8 mouse cellular contexts compared by ENCODE assay signal in genomic region chr15:99420101-99420500, GRCm38 (mm10). TPM values are rescaled to one million over a fixed set of nuclear protein-coding genes. Genes with fewer than 3 reads are reported as not detected.
A peak's percentile ranks its signal among the peaks of the same experiment; 100 is the strongest.
DNase-seq lines count a peak whose midpoint lies in the region; ATAC-seq and TF ChIP-seq lines count a peak whose summit lies in the region.
"Had no signal": no experiment of that assay in that cellular context is flagged by ENCODE, and none has a peak within 500 bp of the region (broad histone marks: within the 10 kb centered on the region; RNA-seq: fewer than 3 reads in every experiment).

No protein-coding gene starts in this region.

- DNase-seq in lung, postnatal 0 days (ENCODE audit: low spot score): no peak
- DNase-seq in lung, postnatal 10 days: no peak
- no peak for DNase-seq in forebrain, postnatal 0 days
- DNase-seq in lung, adult 2 months: no peak
- no peak for DNase-seq in left cerebral cortex, postnatal 4 days
- DNase-seq: cerebellum, adult 8-10 months had no signal

- no peak overlapping the region for H3K4me3 ChIP-seq in lung, postnatal 0 days (ENCODE audit: low read depth, low read length)
- H3K4me3 ChIP-seq in forebrain, postnatal 0 days (ENCODE audit: low read depth, low read length): no peak overlapping the region
- peak overlapping the region; percentile 14; the same call in 1 of the 2 replicates for H3K4me3 ChIP-seq in limb, embryonic 15.5 days
- peak overlapping the region; percentile 17 for H3K4me3 ChIP-seq in stomach, embryonic 16.5 days (replicated peaks; ENCODE audit: low read length)
- H3K4me3 ChIP-seq in lung, adult 2 months (replicated peaks; ENCODE audit: extremely low read depth, low read depth, low read length): no peak overlapping the region

- peaks cover 11% of the 10 kb centered on the region for H3K4me1 ChIP-seq in lung, postnatal 0 days (ENCODE audit: insufficient read depth, low read depth, low read length)
- H3K4me1 ChIP-seq in forebrain, postnatal 0 days (ENCODE audit: insufficient read depth): no peaks in the 10 kb centered on the region
- H3K4me1 ChIP-seq in limb, embryonic 15.5 days: peaks cover 46% of the 10 kb centered on the region
- peaks cover 11% of the 10 kb centered on the region for H3K4me1 ChIP-seq in stomach, embryonic 16.5 days (ENCODE audit: control insufficient read depth, insufficient read depth, low read length)
- H3K4me1 ChIP-seq in lung, adult 2 months (ENCODE audit: control insufficient read depth, insufficient read depth, low read length): peaks cover 15% of the 10 kb centered on the region

- no peak for ATAC-seq in lung, postnatal 0 days
- ATAC-seq in forebrain, postnatal 0 days: no peak
- no peak for ATAC-seq in limb, embryonic 15.5 days (ENCODE audit: insufficient number of reproducible peaks, low FRiP score, low TSS enrichment, low read depth)
- ATAC-seq in stomach, embryonic 16.5 days (ENCODE audit: insufficient read depth, low FRiP score): no peak

- H3K36me3 ChIP-seq in lung, postnatal 0 days (ENCODE audit: insufficient read depth, low read length): 0 out of 2 replicates have a peak, but pooled peaks cover 8% of the 10 kb centered on the region
- peaks cover 31% of the 10 kb centered on the region for H3K36me3 ChIP-seq in forebrain, postnatal 0 days (ENCODE audit: insufficient read depth)
- H3K36me3 ChIP-seq in limb, embryonic 15.5 days: peaks cover 36% of the 10 kb centered on the region
- H3K36me3 ChIP-seq in stomach, embryonic 16.5 days (ENCODE audit: control insufficient read depth, insufficient read depth, low read length): no peaks in the 10 kb centered on the region

- H3K9me3 ChIP-seq in lung, postnatal 0 days (ENCODE audit: low read length): no peaks in the 10 kb centered on the region
- H3K9me3 ChIP-seq in forebrain, postnatal 0 days (ENCODE audit: low read length): no peaks in the 10 kb centered on the region
- no peaks in the 10 kb centered on the region for H3K9me3 ChIP-seq in limb, embryonic 15.5 days
- H3K9me3 ChIP-seq in stomach, embryonic 16.5 days (replicated peaks; ENCODE audit: control insufficient read depth, low read length): no peaks in the 10 kb centered on the region

- H3K4me2 ChIP-seq in lung, postnatal 0 days (replicated peaks; ENCODE audit: low read depth, low read length): peak overlapping the region; percentile 45
- H3K4me2 ChIP-seq in forebrain, postnatal 0 days (ENCODE audit: low read depth): peak overlapping the region; percentile 23
- H3K4me2 ChIP-seq in limb, embryonic 15.5 days: peak overlapping the region; percentile 40
- H3K4me2 ChIP-seq in stomach, embryonic 16.5 days (ENCODE audit: low read depth, low read length): peak overlapping the region; percentile 42

- H3K27me3 ChIP-seq in lung, postnatal 0 days (replicated peaks; ENCODE audit: insufficient read depth, low read length): no peaks in the 10 kb centered on the region
- no peaks in the 10 kb centered on the region for H3K27me3 ChIP-seq in forebrain, postnatal 0 days (ENCODE audit: insufficient read depth, low read length)
- no peaks in the 10 kb centered on the region for H3K27me3 ChIP-seq in limb, embryonic 15.5 days
- H3K27me3 ChIP-seq in stomach, embryonic 16.5 days (ENCODE audit: control insufficient read depth, insufficient read depth, low read length): no peaks in the 10 kb centered on the region

- no peak for TF ChIP-seq EP300 in lung, postnatal 0 days (IDR thresholded peaks at IDR 0.05)

- H3K27ac ChIP-seq in lung, postnatal 0 days (ENCODE audit: low read length): peak overlapping the region; percentile 94
- H3K27ac ChIP-seq in forebrain, postnatal 0 days (ENCODE audit: low read depth, low read length): peak overlapping the region; percentile 59; the same call in 1 of the 2 replicates
- H3K27ac ChIP-seq in limb, embryonic 15.5 days: peak overlapping the region; percentile 92
- H3K27ac ChIP-seq in stomach, embryonic 16.5 days (ENCODE audit: low read length): peak overlapping the region; percentile 89

- intact Hi-C loops in left cerebral cortex, postnatal 4 days (cut with DNase I): no loop called here

- no peak for TF ChIP-seq POLR2A in lung, adult 2 months (IDR thresholded peaks at IDR 0.05; ENCODE audit: borderline replicate concordance, extremely low read depth, low read depth, low read length)

- H3K9ac ChIP-seq in lung, postnatal 0 days (replicated peaks; ENCODE audit: low read depth): no peak overlapping the region
- H3K9ac ChIP-seq in forebrain, postnatal 0 days: no peak overlapping the region
- H3K9ac ChIP-seq in limb, embryonic 15.5 days: no peak overlapping the region
- H3K9ac ChIP-seq in stomach, embryonic 16.5 days (ENCODE audit: low read length): peak overlapping the region; percentile 48; the same call in 1 of the 2 replicates

- 4% methylated on average over 5 of the region's 5 CpGs for WGBS in lung, postnatal 0 days
- 9% methylated on average over 5 of the region's 5 CpGs for WGBS in forebrain, postnatal 0 days
- 13% methylated on average over 4 of the region's 5 CpGs for WGBS in limb, embryonic 15.5 days
- WGBS in stomach, embryonic 16.5 days: 19% methylated on average over 5 of the region's 5 CpGs
- WGBS in lung, adult 2 months: 2% methylated on average over 5 of the region's 5 CpGs

- peak; percentile 26; the same call in 1 of the 2 replicates for TF ChIP-seq CTCF in lung, postnatal 0 days (IDR thresholded peaks at IDR 0.05)
- TF ChIP-seq CTCF in forebrain, postnatal 0 days (IDR thresholded peaks at IDR 0.05; ENCODE audit: low read depth): no peak
- TF ChIP-seq CTCF in lung, adult 2 months (IDR thresholded peaks at IDR 0.05; ENCODE audit: insufficient read depth, low read length): no peak

RNA-seq across cellular contexts. Expression of gene Tmbim6, which starts 27.4 kb away (rescaled TPM):
- polyA plus RNA-seq in lung, postnatal 0 days (2015; fragmentation: Nextera tagmentation; extraction: Ambion mirVana): 669 and 693 TPM in 2 replicates
- 203 and 234 TPM in 2 replicates for total RNA-seq in forebrain, postnatal 0 days (2014; rRNA removed)
- 269 and 312 TPM in 2 replicates for polyA plus RNA-seq in forebrain, postnatal 0 days (2015; fragmentation: Nextera tagmentation; extraction: Ambion mirVana)
- polyA plus RNA-seq in limb, embryonic 15.5 days (2015; fragmentation: Nextera tagmentation; extraction: Ambion mirVana): 327 and 351 TPM in 2 replicates
- 438 and 480 TPM in 2 replicates for polyA plus RNA-seq in stomach, embryonic 16.5 days (2015; fragmentation: Nextera tagmentation; extraction: Ambion mirVana)
- polyA plus RNA-seq in lung, adult 2 months (2012; rRNA removed): 1,026 and 1,059 TPM in 2 replicates
- 100 to 1,000 TPM; 238 to 247 TPM for total RNA-seq in left cerebral cortex, postnatal 4 days (2021)

RNA-seq across cellular contexts. Expression of gene Nckap5l, which starts 37.4 kb away (rescaled TPM):
- polyA plus RNA-seq in lung, postnatal 0 days (2015; fragmentation: Nextera tagmentation; extraction: Ambion mirVana): 5.2 and 6.0 TPM in 2 replicates
- 12.3 and 17.6 TPM in 2 replicates for total RNA-seq in forebrain, postnatal 0 days (2014; rRNA removed)
- 7.9 and 10.3 TPM in 2 replicates for polyA plus RNA-seq in forebrain, postnatal 0 days (2015; fragmentation: Nextera tagmentation; extraction: Ambion mirVana)
- polyA plus RNA-seq in limb, embryonic 15.5 days (2015; fragmentation: Nextera tagmentation; extraction: Ambion mirVana): 10.5 and 12.3 TPM in 2 replicates
- 3.7 and 4.6 TPM in 2 replicates for polyA plus RNA-seq in stomach, embryonic 16.5 days (2015; fragmentation: Nextera tagmentation; extraction: Ambion mirVana)
- polyA plus RNA-seq in lung, adult 2 months (2012; rRNA removed): 13.0 and 13.4 TPM in 2 replicates
- total RNA-seq in left cerebral cortex, postnatal 4 days (2021): 10 to 100 TPM; 39.0 to 39.2 TPM

RNA-seq across cellular contexts. Expression of gene Fmnl3, which starts 49.8 kb away (rescaled TPM):
- 25.8 and 30.7 TPM in 2 replicates for polyA plus RNA-seq in lung, postnatal 0 days (2015; fragmentation: Nextera tagmentation; extraction: Ambion mirVana)
- 11.2 and 14.2 TPM in 2 replicates for total RNA-seq in forebrain, postnatal 0 days (2014; rRNA removed)
- 7.3 and 8.6 TPM in 2 replicates for polyA plus RNA-seq in forebrain, postnatal 0 days (2015; fragmentation: Nextera tagmentation; extraction: Ambion mirVana)
- polyA plus RNA-seq in limb, embryonic 15.5 days (2015; fragmentation: Nextera tagmentation; extraction: Ambion mirVana): 25.0 and 26.9 TPM in 2 replicates
- polyA plus RNA-seq in stomach, embryonic 16.5 days (2015; fragmentation: Nextera tagmentation; extraction: Ambion mirVana): 14.2 and 16.6 TPM in 2 replicates
- polyA plus RNA-seq in lung, adult 2 months (2012; rRNA removed): 53.4 and 58.9 TPM in 2 replicates
- 10 to 100 TPM; 23.2 to 24.0 TPM for total RNA-seq in left cerebral cortex, postnatal 4 days (2021)

RNA-seq across cellular contexts. Expression of gene Bcdin3d, which starts 54.4 kb away (rescaled TPM):
- 11.2 and 11.5 TPM in 2 replicates for polyA plus RNA-seq in lung, postnatal 0 days (2015; fragmentation: Nextera tagmentation; extraction: Ambion mirVana)
- 12.1 and 17.5 TPM in 2 replicates for total RNA-seq in forebrain, postnatal 0 days (2014; rRNA removed)
- 12.8 and 15.7 TPM in 2 replicates for polyA plus RNA-seq in forebrain, postnatal 0 days (2015; fragmentation: Nextera tagmentation; extraction: Ambion mirVana)
- 12.7 and 15.1 TPM in 2 replicates for polyA plus RNA-seq in limb, embryonic 15.5 days (2015; fragmentation: Nextera tagmentation; extraction: Ambion mirVana)
- polyA plus RNA-seq in stomach, embryonic 16.5 days (2015; fragmentation: Nextera tagmentation; extraction: Ambion mirVana): 11.6 and 12.9 TPM in 2 replicates
- 5.0 and 5.2 TPM in 2 replicates for polyA plus RNA-seq in lung, adult 2 months (2012; rRNA removed)
- 1 to 10 TPM; 7.8 to 8.0 TPM for total RNA-seq in left cerebral cortex, postnatal 4 days (2021)

Comparison
In these comparisons a context has a peak if more than half of its experiments do, and no peak if none do; other contexts are left out.
1. H3K4me3 ChIP-seq: peak in limb, embryonic 15.5 days (single experiment) and stomach, embryonic 16.5 days (single experiment); none in lung, postnatal 0 days (single experiment), forebrain, postnatal 0 days (single experiment) and lung, adult 2 months (single experiment).
2. Peak in every context shown above with its lines, with median percentiles within 50 percentile points of each other: H3K27ac ChIP-seq and H3K4me2 ChIP-seq.